Mouse (Mus musculus): Measurements from ENCODE around the gene Eloa. TPM values are rescaled to one million over a fixed set of nuclear protein-coding genes. Genes with fewer than 3 reads are reported as not detected.

Eloa gene
- total and polyA plus RNA-seq, 2 experiments from 2014 or later = 20.5 to 28.2 TPM

DNA sequence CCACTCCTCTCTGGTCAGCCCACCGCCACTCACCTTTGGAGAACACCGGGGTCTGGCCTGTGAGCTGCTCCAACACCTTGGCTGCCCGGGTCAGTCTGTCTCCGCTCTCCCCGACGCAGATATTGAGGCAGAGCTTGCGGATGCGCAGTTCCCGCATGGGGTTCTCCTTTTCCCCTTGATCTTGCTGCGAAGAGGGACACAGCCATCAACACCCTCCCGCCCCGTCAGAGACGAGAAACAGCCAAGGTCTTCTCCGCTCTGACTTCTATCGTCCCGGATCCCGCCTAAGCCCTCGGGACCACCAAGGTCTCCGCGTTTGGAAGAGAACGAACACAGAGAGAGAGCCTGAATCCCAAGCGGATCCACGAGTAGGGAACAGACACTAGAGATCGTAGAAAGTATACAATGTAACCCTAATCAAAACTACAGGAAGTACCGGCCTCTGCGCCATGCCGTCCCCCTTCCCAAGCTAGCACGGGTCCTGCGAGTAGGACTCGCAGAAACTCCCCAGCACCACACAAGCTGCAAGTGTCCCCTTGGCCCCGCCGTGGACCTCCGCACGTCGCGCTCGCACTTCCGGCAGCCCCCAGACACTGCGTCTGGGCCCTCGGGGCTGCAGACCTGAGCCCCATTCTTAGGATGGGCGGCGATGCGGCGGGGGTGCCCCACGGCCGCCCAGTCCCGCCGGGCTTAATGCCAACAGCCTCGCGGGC, 31.1 kb upstream of the Eloa start:
- H3K4me1 ChIP-seq (ENCODE audit: control insufficient read depth, insufficient read depth) = 0 out of 2 replicates have a peak, but pooled peaks cover 11% of the 10 kb centered on the region
- no peaks in the 10 kb centered on the region for H3K9me3 ChIP-seq (replicated peaks; ENCODE audit: control insufficient read depth, low read length)
- peak overlapping the region; percentile 66 for H3K4me2 ChIP-seq (ENCODE audit: low read depth, low read length)
- WGBS = 0% methylated on average over 50 of the region's 50 CpGs
- DNase-seq (ENCODE audit: low spot score) (peak; percentile 15), ATAC-seq (ENCODE audit: insufficient read depth, low read depth) (peak; percentile 74)
- peaks cover 32% of the 10 kb centered on the region for H3K36me3 ChIP-seq (replicated peaks; ENCODE audit: control insufficient read depth, insufficient read depth, low read length)
- no peaks in the 10 kb centered on the region for H3K27me3 ChIP-seq (ENCODE audit: control insufficient read depth, insufficient read depth, low read length)
- TF ChIP-seq CTCF (IDR thresholded peaks at IDR 0.05; ENCODE audit: low read depth) (no peak), EP300 (IDR thresholded peaks at IDR 0.05; ENCODE audit: low read depth) (no peak)
- H3K9ac ChIP-seq (replicated peaks; ENCODE audit: low read depth, low read length) = peak overlapping the region; percentile 98
- H3K4me3 ChIP-seq (ENCODE audit: low read depth, low read length) = peak overlapping the region; percentile 98
- H3K27ac ChIP-seq (ENCODE audit: low read depth) = peak overlapping the region; percentile 94

GRCm38 (mm10) chr4:136052060-136052459, 30.5 kb upstream of the Eloa start:
- DNase-seq (ENCODE audit: low spot score) (no peak), ATAC-seq (ENCODE audit: insufficient read depth, low read depth) (no peak)
- Histone ChIP-seq H3K27ac (ENCODE audit: low read depth) (peak overlapping the region; percentile 94; the same call in 1 of the 2 replicates), H3K4me2 (ENCODE audit: low read depth, low read length) (peak overlapping the region; percentile 66), H3K9ac (replicated peaks; ENCODE audit: low read depth, low read length) (peak overlapping the region; percentile 98), H3K27me3 (ENCODE audit: control insufficient read depth, insufficient read depth, low read length) (no peaks in the 10 kb centered on the region), H3K9me3 (replicated peaks; ENCODE audit: control insufficient read depth, low read length) (no peaks in the 10 kb centered on the region), H3K36me3 (replicated peaks; ENCODE audit: control insufficient read depth, insufficient read depth, low read length) (peaks cover 32% of the 10 kb centered on the region), H3K4me3 (ENCODE audit: low read depth, low read length) (peak overlapping the region; percentile 98), H3K4me1 (ENCODE audit: control insufficient read depth, insufficient read depth) (0 out of 2 replicates have a peak, but pooled peaks cover 11% of the 10 kb centered on the region)
- TF ChIP-seq CTCF (IDR thresholded peaks at IDR 0.05; ENCODE audit: low read depth) (no peak), EP300 (IDR thresholded peaks at IDR 0.05; ENCODE audit: low read depth) (no peak)
- 0% methylated on average over 3 of the region's 3 CpGs for WGBS

DNA sequence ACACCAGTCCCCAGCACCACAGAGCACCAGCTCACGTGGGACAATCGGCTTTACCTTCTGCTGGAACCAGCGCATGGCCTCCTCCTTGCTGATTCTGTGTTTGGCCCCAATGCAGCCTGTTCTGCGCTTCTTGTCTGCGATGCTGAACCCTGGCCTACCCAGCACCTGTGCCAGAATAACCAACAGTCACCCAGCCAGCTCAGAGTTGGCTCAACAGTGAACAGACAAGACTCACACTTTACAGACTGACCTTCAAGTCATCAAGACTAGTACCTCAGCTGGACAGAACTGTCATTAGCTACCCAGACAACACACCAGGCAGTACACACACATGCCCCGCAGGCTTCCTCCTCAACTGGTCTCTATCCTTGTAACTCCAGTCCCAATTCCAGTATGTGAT, 28.7 kb upstream of the Eloa start:
- no peak overlapping the region for H3K4me2 ChIP-seq (ENCODE audit: low read depth, low read length)
- no peak overlapping the region for H3K9ac ChIP-seq (replicated peaks; ENCODE audit: low read depth, low read length)
- no peak for ATAC-seq (ENCODE audit: insufficient read depth, low read depth)
- no peaks in the 10 kb centered on the region for H3K27me3 ChIP-seq (ENCODE audit: control insufficient read depth, insufficient read depth, low read length)
- no peaks in the 10 kb centered on the region for H3K9me3 ChIP-seq (replicated peaks; ENCODE audit: control insufficient read depth, low read length)
- TF ChIP-seq EP300 (IDR thresholded peaks at IDR 0.05; ENCODE audit: low read depth) = no peak
- no peak for TF ChIP-seq CTCF (IDR thresholded peaks at IDR 0.05; ENCODE audit: low read depth)
- H3K4me1 ChIP-seq (ENCODE audit: control insufficient read depth, insufficient read depth) = 0 out of 2 replicates have a peak, but pooled peaks cover 11% of the 10 kb centered on the region
- 90% methylated on average over 6 of the region's 6 CpGs for WGBS
- H3K27ac ChIP-seq (ENCODE audit: low read depth) = no peak overlapping the region
- H3K36me3 ChIP-seq (replicated peaks; ENCODE audit: control insufficient read depth, insufficient read depth, low read length) = peaks cover 41% of the 10 kb centered on the region
- H3K4me3 ChIP-seq (ENCODE audit: low read depth, low read length) = no peak overlapping the region
- DNase-seq (ENCODE audit: low spot score) = no peak

- peaks cover 46% of the 10 kb centered on the region for H3K36me3 ChIP-seq (replicated peaks; ENCODE audit: control insufficient read depth, insufficient read depth, low read length)
- no peak for TF ChIP-seq EP300 (IDR thresholded peaks at IDR 0.05; ENCODE audit: low read depth)
- TF ChIP-seq CTCF (IDR thresholded peaks at IDR 0.05; ENCODE audit: low read depth) = no peak
- WGBS = 73% methylated on average over 4 of the region's 4 CpGs
These were observed 26.9 kb upstream of the Eloa start for GRCm38 (mm10) chr4:136048291-136049032.

GRCm38 (mm10) chr4:136047626-136048025, 26.1 kb upstream of the Eloa start:
- 54% methylated on average over 4 of the region's 4 CpGs for WGBS
- Histone ChIP-seq H3K9me3 (replicated peaks; ENCODE audit: control insufficient read depth, low read length) (no peaks in the 10 kb centered on the region), H3K4me2 (ENCODE audit: low read depth, low read length) (no peak overlapping the region), H3K27ac (ENCODE audit: low read depth) (no peak overlapping the region), H3K4me3 (ENCODE audit: low read depth, low read length) (no peak overlapping the region), H3K4me1 (ENCODE audit: control insufficient read depth, insufficient read depth) (0 out of 2 replicates have a peak, but pooled peaks cover 11% of the 10 kb centered on the region), H3K9ac (replicated peaks; ENCODE audit: low read depth, low read length) (no peak overlapping the region), H3K27me3 (ENCODE audit: control insufficient read depth, insufficient read depth, low read length) (no peaks in the 10 kb centered on the region), H3K36me3 (replicated peaks; ENCODE audit: control insufficient read depth, insufficient read depth, low read length) (peaks cover 46% of the 10 kb centered on the region)
- no peak for TF ChIP-seq CTCF (IDR thresholded peaks at IDR 0.05; ENCODE audit: low read depth)
- no peak for TF ChIP-seq EP300 (IDR thresholded peaks at IDR 0.05; ENCODE audit: low read depth)
- ATAC-seq (ENCODE audit: insufficient read depth, low read depth) = no peak
- DNase-seq (ENCODE audit: low spot score) = no peak

More at GRCm38 (mm10) chr4:136048291-136049032, 26.9 kb upstream of the Eloa start:
- DNase-seq (ENCODE audit: low spot score) = no peak
- Histone ChIP-seq H3K9me3 (replicated peaks; ENCODE audit: control insufficient read depth, low read length) (no peaks in the 10 kb centered on the region), H3K27ac (ENCODE audit: low read depth) (no peak overlapping the region), H3K4me1 (ENCODE audit: control insufficient read depth, insufficient read depth) (0 out of 2 replicates have a peak, but pooled peaks cover 11% of the 10 kb centered on the region), H3K27me3 (ENCODE audit: control insufficient read depth, insufficient read depth, low read length) (no peaks in the 10 kb centered on the region), H3K9ac (replicated peaks; ENCODE audit: low read depth, low read length) (no peak overlapping the region), H3K4me2 (ENCODE audit: low read depth, low read length) (no peak overlapping the region), H3K4me3 (ENCODE audit: low read depth, low read length) (no peak overlapping the region)
- no peak for ATAC-seq (ENCODE audit: insufficient read depth, low read depth)

All from heart, postnatal 0 days (tissue).